Mouse (Mus musculus) E14TG2a.4 (cell line): Measurements from ENCODE around the gene Cela3b.

Source experiments
- CTCF ChIP-seq: conservative IDR thresholded peaks from 2 replicates; pipeline ENCODE4 v1.5.1; 2014; ENCODE audit warnings: low read length
- NANOG ChIP-seq: IDR thresholded peaks from 2 replicates; pipeline ENCODE4 v1.6.1; 2014; ENCODE audit warnings: borderline replicate concordance, low read length, mixed read lengths
- POU5F1 ChIP-seq: IDR thresholded peaks from 2 replicates; pipeline ENCODE4 v1.6.1; 2014; ENCODE audit warnings: low read length, borderline replicate concordance

DNA sequence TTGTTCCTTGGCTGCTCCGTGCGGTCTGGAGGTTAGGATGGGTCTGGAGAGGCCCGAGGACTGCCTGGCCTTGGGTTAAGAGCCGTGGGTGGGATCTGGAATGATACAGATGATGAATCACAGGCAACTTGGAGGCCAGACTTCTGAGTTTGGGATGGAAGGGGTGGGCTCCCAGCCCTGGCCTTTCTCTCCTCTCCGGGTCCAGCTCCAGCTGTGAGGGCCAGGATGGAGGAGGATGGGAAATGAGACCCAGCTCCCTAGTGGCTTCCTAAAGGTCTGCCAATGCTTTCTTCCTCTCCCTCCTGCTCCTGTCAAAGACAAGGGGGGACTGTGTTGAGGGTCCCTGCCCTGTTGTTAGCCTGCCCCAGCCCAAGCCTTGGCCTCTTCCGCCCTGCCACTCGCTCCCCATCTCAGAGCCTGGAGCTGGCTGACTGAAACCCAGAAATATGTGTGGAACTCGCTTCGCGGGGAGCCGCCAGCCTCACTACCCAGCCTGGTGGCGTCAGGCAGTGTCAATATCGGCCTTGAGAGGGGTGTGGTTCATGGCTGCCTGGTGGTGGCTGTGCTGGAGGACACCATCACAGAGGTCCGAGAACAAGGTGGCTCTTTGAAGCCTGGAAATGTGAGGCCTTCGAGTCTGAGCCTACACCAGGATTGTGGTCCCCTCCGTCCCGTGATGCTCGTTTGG lies 43.5 kb upstream of the Cela3b start:
- TF ChIP-seq CTCF (no peak), POU5F1 (no peak), NANOG (no peak)
